Mouse (Mus musculus) heart, postnatal 0 days (tissue): ENCODE data around the gene Prkcb. TPM values are rescaled to one million over a fixed set of nuclear protein-coding genes. Genes with fewer than 3 reads are reported as not detected.

ENCODE experiments used
- ATAC-seq: fragments of 200-750 bp; cut with Nextera tagmentation; 2 replicates; pipeline ENCODE4 v1.8.0; 2017; ENCODE audit warnings: low read depth, moderate number of reproducible peaks, moderate library complexity; ENCODE audit not compliant: insufficient read depth
- DNase-seq: peaks from one replicate; pipeline ENCODE4 v3.0.0-alpha.2; 2016; ENCODE audit warnings: low spot score
- H3K27ac ChIP-seq: fragments of 300-500 bp; sonication (generic); 2 replicates; pipeline ENCODE4 v1.5.1; 2014; ENCODE audit warnings: low read depth, mild to moderate bottlenecking
- H3K27me3 ChIP-seq: fragments of 300-500 bp; sonication (generic); 2 replicates; pipeline ENCODE4 v1.6.1; 2014; ENCODE audit warnings: low read length, mixed read lengths; ENCODE audit not compliant: control insufficient read depth, insufficient read depth
- H3K36me3 ChIP-seq: fragments of 300-500 bp; sonication (generic); replicated peaks from 2 replicates; pipeline ENCODE4 v1.6.1; 2014; ENCODE audit warnings: low read length, mixed read lengths; ENCODE audit not compliant: control insufficient read depth, insufficient read depth
- H3K4me1 ChIP-seq: fragments of 300-500 bp; sonication (generic); 2 replicates; pipeline ENCODE4 v1.6.1; 2014; ENCODE audit warnings: antibody characterized with exemption; ENCODE audit not compliant: control insufficient read depth, insufficient read depth
- H3K4me2 ChIP-seq: fragments of 300-500 bp; sonication (generic); 2 replicates; pipeline ENCODE4 v1.6.1; 2014; ENCODE audit warnings: low read depth, mild to moderate bottlenecking, low read length, moderate library complexity
- H3K4me3 ChIP-seq: fragments of 300-500 bp; sonication (generic); 2 replicates; pipeline ENCODE4 v1.5.1; 2014; ENCODE audit warnings: low read depth, low read length
- H3K9ac ChIP-seq: fragments of 300-500 bp; sonication (generic); replicated peaks from 2 replicates; pipeline ENCODE4 v1.6.1; 2014; ENCODE audit warnings: low read depth, low read length, mixed read lengths
- H3K9me3 ChIP-seq: fragments of 300-500 bp; sonication (generic); replicated peaks from 2 replicates; pipeline ENCODE4 v1.6.1; 2016; ENCODE audit warnings: low read length; ENCODE audit not compliant: control insufficient read depth
- CTCF ChIP-seq: IDR thresholded peaks from 2 replicates; pipeline ENCODE4 v1.5.1; 2016; ENCODE audit warnings: antibody characterized with exemption, control low read depth, low read depth
- EP300 ChIP-seq: IDR thresholded peaks from 2 replicates; pipeline ENCODE4 v1.6.1; 2016; ENCODE audit warnings: antibody characterized with exemption, low read depth
- WGBS: fragments of 180-500 bp; shearing (Covaris S2); extraction: QIAGEN DNeasy Blood & Tissue Kit; methylation state at CpG from one replicate; pipeline ENCODE4 v1.1.7; 2014; 5-methylcytosine and 5-hydroxymethylcytosine counted together
- polyA plus RNA-seq: library from polyadenylated mRNA; unstranded; fragments of >200 nt; fragmentation: Nextera tagmentation; extraction: Ambion mirVana; gene quantifications from 2 replicates; pipeline ENCODE4 v1.2.1, GENCODE M21; 2015
- total RNA-seq: library from RNA; depleted of rRNA; stranded (reverse); fragments of >200 nt; gene quantifications from 2 replicates; pipeline ENCODE4 v1.2.3, GENCODE M21; 2014; ENCODE audit warnings: low replicate concordance

Gene Prkcb
- total and polyA plus RNA-seq, 2 experiments from 2014 or later, result 1.1 to 1.9 TPM

- Histone ChIP-seq H3K4me3 (no peak overlapping the region), H3K4me1 (no peaks in the 10 kb centered on the region), H3K27me3 (no peaks in the 10 kb centered on the region), H3K27ac (no peak overlapping the region), H3K36me3 (no peaks in the 10 kb centered on the region), H3K9me3 (no peaks in the 10 kb centered on the region), H3K9ac (no peak overlapping the region), H3K4me2 (no peak overlapping the region)
- DNase-seq (no peak), ATAC-seq (no peak)
- WGBS, result 71% methylated on average over 10 of the region's 10 CpGs
- no peak for TF ChIP-seq CTCF
- TF ChIP-seq EP300, result no peak
These were observed 92.0 kb downstream of the Prkcb start for GRCm38 (mm10) chr7:122380336-122381130.

DNA sequence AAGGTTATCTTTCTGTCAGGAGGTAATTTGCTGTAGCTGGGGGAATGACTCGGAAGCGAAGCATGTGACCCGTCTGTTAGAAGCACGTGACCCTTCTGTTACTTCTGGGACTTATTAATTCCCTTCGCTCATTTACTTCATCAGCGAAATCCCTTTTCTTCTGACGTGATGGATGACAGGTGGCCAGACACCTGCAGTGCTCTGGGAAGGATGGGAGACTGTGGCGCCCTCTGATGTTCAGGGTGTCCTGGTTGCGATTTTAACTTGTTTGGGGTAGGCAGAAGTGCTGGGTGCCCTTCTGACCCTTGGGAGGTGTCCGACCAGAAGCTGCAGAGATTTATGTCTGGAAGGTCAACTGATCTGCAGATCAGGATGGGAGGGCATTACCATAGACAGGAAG lies 93.0 kb downstream of the Prkcb start:
- 52% methylated on average over 10 of the region's 10 CpGs for WGBS
- Histone ChIP-seq H3K4me2 (no peak overlapping the region), H3K4me1 (no peaks in the 10 kb centered on the region), H3K9me3 (no peaks in the 10 kb centered on the region), H3K27me3 (no peaks in the 10 kb centered on the region), H3K36me3 (no peaks in the 10 kb centered on the region), H3K27ac (no peak overlapping the region), H3K9ac (no peak overlapping the region), H3K4me3 (no peak overlapping the region)
- no peak for TF ChIP-seq EP300
- no peak for TF ChIP-seq CTCF
- ATAC-seq, result no peak
- no peak for DNase-seq

DNA sequence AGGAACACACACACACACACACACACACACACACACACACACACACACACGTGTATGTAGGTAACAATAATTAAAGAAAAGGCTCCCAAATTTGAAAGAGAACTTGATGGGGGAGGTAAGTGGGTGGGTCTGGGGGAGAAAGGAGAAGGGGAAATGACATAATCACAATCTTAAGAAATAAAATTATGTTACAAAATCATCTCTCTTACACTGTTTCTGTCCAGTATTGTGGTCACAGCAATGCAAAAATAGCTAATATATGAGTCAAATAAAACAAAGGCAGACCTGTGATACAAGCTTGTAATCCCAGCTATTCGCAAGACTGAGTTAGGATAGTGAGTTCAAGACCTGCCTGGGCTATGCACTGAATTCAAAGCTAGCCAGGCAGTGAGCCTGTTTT lies 94.7 kb downstream of the Prkcb start:
- no peak overlapping the region for H3K27ac ChIP-seq
- ATAC-seq (no peak), DNase-seq (no peak)
- H3K9me3 ChIP-seq, result no peaks in the 10 kb centered on the region
- H3K4me2 ChIP-seq, result no peak overlapping the region
- WGBS, result 69% methylated on average over 2 of the region's 2 CpGs
- H3K4me3 ChIP-seq, result no peak overlapping the region
- TF ChIP-seq EP300, result no peak
- no peak for TF ChIP-seq CTCF
- H3K9ac ChIP-seq, result no peak overlapping the region
- no peaks in the 10 kb centered on the region for H3K36me3 ChIP-seq
- no peaks in the 10 kb centered on the region for H3K4me1 ChIP-seq
- no peaks in the 10 kb centered on the region for H3K27me3 ChIP-seq

DNA sequence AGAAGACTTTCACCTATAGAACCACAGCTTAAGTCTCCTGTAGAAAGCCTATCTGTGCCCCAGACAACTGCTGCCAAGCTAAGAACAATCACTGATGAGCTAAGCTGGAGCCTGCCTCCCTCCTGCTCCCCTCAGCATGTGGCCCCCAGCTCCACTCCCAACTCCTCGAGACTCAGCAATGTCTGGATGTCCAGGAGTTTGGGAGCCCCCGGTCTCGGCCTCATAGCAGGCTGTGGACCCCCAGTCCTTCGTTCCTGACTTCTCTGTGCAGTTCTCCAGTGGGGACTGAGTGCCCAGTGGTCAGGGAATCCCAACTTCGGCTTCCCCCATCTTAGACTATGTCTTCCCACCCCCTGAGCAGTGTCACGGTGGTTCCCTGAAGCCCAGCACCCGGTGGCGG lies 96.3 kb downstream of the Prkcb start:
- no peak overlapping the region for H3K27ac ChIP-seq
- no peaks in the 10 kb centered on the region for H3K9me3 ChIP-seq
- no peak for ATAC-seq
- DNase-seq, result no peak
- 84% methylated on average over 8 of the region's 8 CpGs for WGBS
- no peak overlapping the region for H3K9ac ChIP-seq
- no peaks in the 10 kb centered on the region for H3K4me1 ChIP-seq
- H3K4me3 ChIP-seq, result no peak overlapping the region
- no peak overlapping the region for H3K4me2 ChIP-seq
- no peaks in the 10 kb centered on the region for H3K36me3 ChIP-seq
- H3K27me3 ChIP-seq, result no peaks in the 10 kb centered on the region
- TF ChIP-seq CTCF (no peak), EP300 (no peak)

DNA sequence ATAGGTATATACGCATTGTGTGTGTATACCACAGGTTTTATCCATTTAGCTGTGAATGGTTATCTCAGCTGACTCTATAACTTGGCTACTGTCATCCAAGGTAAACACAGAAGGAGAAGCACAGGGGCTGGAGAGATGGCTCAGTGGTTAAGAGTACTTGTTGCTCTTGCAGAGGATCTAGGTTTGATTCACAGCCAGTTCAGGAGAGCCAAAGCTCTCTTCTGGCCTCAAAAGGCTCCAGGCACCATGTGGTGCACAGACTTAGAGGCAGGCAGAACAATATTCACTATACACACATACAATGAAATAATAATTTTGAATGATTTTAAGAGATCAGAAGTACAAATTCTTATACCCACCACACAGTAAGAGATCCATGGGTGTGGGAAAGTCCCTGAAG lies 98.0 kb downstream of the Prkcb start:
- Histone ChIP-seq H3K27ac (no peak overlapping the region), H3K4me2 (no peak overlapping the region), H3K4me1 (no peaks in the 10 kb centered on the region), H3K4me3 (no peak overlapping the region), H3K9ac (no peak overlapping the region), H3K27me3 (no peaks in the 10 kb centered on the region), H3K9me3 (no peaks in the 10 kb centered on the region), H3K36me3 (no peaks in the 10 kb centered on the region)
- no peak for ATAC-seq
- TF ChIP-seq CTCF (no peak), EP300 (no peak)
- WGBS, result 90% methylated on average over 1 of the region's 1 CpGs
- no peak for DNase-seq

DNA sequence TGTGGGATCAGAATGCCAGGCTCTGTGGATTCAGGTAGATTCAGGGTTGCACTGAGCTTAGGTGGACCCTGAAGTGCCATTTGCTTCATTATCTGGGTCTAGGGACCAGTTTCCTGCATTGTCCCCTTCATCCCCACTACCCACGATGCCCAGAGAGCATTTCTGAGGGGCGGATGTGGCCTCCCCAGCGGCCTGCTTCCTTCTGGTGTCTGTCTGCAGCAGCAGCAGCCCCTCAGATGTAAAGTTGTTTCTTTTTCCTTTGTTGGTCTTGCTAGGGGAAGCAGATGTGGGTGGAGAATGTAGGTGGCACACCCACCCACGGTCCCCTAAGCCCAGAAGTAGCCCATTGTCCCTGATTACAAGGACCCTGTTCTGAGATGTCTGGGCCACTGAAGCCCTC lies 99.3 kb downstream of the Prkcb start:
- DNase-seq (no peak), ATAC-seq (no peak)
- no peaks in the 10 kb centered on the region for H3K9me3 ChIP-seq
- no peaks in the 10 kb centered on the region for H3K36me3 ChIP-seq
- H3K27ac ChIP-seq, result no peak overlapping the region
- TF ChIP-seq EP300 (no peak), CTCF (no peak)
- no peak overlapping the region for H3K4me2 ChIP-seq
- H3K4me1 ChIP-seq, result no peaks in the 10 kb centered on the region
- WGBS, result 68% methylated on average over 4 of the region's 4 CpGs
- no peaks in the 10 kb centered on the region for H3K27me3 ChIP-seq
- H3K9ac ChIP-seq, result no peak overlapping the region
- no peak overlapping the region for H3K4me3 ChIP-seq
